Mouse (Mus musculus) embryonic fibroblast, embryonic 13.5 days (primary cell): ENCODE measurements around the gene Elmod1. TPM values are rescaled to one million over a fixed set of nuclear protein-coding genes. Genes with fewer than 3 reads are reported as not detected.

Source experiments
- H3K27ac ChIP-seq: 2 replicates; pipeline ENCODE4 v1.5.1; 2012; ENCODE audit warnings: low read length, control low read depth, inconsistent platforms; ENCODE audit not compliant: insufficient read depth
- H3K4me1 ChIP-seq: 2 replicates; pipeline ENCODE4 v1.6.1; 2011; ENCODE audit warnings: low read length; ENCODE audit not compliant: control insufficient read depth, insufficient read depth
- H3K4me3 ChIP-seq: 2 replicates; pipeline ENCODE4 v1.5.1; 2011; ENCODE audit warnings: mild to moderate bottlenecking, control low read depth, low read length; ENCODE audit not compliant: insufficient read depth
- CTCF ChIP-seq: IDR thresholded peaks from 2 replicates; pipeline ENCODE4 v1.5.1; 2011; ENCODE audit warnings: mild to moderate bottlenecking, control low read depth, low read length, moderate library complexity, borderline replicate concordance; ENCODE audit not compliant: insufficient read depth
- POLR2A ChIP-seq: IDR thresholded peaks from 2 replicates; pipeline ENCODE4 v1.6.1; 2011; ENCODE audit warnings: low read depth, mild to moderate bottlenecking, control low read depth, low read length, moderate library complexity
- polyA plus RNA-seq: library from polyadenylated mRNA; stranded (reverse); fragments of >200 nt; gene quantifications from 2 replicates; pipeline ENCODE4 v1.2.4, GENCODE M21; 2011; ENCODE audit warnings: low read depth; ENCODE audit not compliant: missing spikeins, insufficient read length

Gene Elmod1
- polyA plus RNA-seq, 1 experiment: not detected

DNA sequence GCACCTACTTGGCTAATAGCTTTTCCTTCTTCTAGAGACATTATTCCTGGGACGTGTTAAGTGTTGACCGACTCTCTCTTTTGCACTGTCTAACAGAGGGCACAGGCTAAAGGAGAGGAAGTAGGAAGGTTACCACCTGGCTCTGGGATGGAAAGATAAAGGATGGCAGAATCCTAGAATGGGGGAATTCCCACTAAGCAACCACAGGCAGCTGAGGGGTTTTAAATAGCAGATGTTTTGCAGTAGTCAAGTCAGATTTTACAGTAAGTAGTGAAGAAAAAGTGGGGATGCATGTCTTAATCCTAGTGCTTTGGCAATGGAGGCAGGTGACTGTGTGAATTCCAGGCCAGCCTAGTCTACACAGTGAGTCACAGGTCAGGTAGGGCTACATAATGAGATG, 64.3 kb downstream of the Elmod1 start:
- Histone ChIP-seq H3K4me3 (no peak overlapping the region), H3K4me1 (no peaks in the 10 kb centered on the region), H3K27ac (no peak overlapping the region)
- no peak for TF ChIP-seq POLR2A
- TF ChIP-seq CTCF: no peak

DNA sequence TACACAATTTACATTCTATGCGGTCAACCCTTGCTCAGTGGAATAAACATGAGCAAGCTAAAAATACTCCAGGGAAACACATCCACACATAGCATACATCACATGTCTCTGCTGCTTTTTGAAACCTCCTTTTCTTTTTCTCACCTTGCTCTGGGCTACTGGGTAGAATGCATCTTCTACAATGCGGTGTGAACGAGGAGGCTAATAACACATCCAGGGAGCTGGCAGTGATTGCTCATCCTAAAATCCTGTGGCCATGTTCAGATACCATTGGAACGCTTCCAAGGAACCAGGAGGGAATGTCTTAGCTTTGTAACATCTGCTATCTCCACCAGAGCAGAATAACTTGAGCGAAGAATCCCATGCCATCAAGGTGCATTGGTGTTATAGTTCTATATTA, 64.8 kb downstream of the Elmod1 start:
- Histone ChIP-seq H3K4me3 (no peak overlapping the region), H3K27ac (no peak overlapping the region), H3K4me1 (no peaks in the 10 kb centered on the region)
- TF ChIP-seq POLR2A (no peak), CTCF (no peak)

DNA sequence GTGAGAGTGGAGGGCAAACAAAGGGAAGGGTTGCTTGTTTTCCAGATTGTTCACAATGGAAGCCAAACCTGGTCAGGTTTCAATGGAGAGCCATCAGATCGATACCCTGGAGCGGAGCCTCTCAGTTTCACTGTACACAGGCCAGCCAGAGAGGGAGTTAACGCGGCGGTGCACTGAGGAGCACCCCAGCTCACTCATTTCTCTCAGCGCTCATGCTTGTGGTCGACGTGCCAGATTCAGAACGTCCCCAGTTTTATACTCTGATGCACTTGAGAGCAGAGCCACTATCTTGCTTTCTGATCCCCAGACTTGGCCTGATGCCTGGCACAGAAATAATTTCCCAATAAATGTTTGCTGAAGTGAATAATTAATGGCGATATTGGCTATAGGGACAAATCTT, 68.3 kb downstream of the Elmod1 start:
- TF ChIP-seq CTCF: no peak
- Histone ChIP-seq H3K4me3 (no peak overlapping the region), H3K27ac (no peak overlapping the region), H3K4me1 (no peaks in the 10 kb centered on the region)

DNA sequence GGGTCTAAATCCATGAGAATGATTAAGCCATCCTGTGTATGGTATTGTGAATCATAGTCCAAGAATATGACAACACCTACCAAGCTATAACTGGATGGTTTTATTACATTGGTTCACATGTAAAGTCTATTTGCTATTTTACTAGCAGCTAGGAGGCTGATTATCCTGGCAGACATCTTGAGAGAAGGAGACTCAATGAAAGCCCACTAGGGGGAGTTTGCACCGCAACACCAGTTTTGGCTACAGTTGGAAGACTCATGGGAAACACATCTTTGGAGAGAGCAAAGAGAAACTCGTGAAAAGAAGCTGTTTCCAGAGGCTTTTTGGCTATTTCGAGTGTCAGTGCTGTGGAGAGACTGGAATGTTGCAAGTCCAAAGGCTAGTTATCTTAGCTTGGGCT, 69.7 kb downstream of the Elmod1 start:
- Histone ChIP-seq H3K4me3 (no peak overlapping the region), H3K27ac (no peak overlapping the region)
- TF ChIP-seq CTCF (no peak), POLR2A (no peak)

DNA sequence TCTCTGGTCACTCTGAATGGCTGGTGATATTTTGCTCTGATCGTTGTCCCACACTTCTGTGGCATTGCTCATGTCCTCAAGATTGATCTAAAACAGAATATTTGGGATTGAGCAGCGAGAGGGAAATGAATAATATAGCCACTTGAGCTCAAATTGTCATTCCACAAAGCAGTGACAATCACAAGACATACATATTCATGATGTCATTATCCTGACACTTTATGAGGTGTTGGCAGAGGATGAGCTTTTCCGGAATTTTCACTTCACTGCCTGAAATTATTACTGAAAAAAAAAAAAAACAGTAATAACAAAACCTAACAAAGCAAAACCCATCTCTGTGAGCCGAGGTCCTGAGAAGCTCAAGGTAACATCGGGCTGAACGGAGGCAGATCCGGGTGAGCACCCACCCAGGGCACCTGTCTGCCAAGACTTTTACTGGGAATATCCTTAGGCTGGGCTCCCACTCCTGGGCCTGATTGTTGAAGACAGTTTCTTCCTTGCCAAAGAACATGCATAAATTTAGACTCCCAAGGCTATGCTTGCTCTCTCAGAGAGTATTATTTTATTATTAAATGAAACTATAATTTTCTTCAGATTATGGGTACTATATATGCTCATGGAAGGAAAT, 71.8 kb downstream of the Elmod1 start:
- H3K4me1 ChIP-seq: no peaks in the 10 kb centered on the region
- no peak overlapping the region for H3K4me3 ChIP-seq
- no peak for TF ChIP-seq CTCF
- no peak for TF ChIP-seq POLR2A
- H3K27ac ChIP-seq: no peak overlapping the region

More for the DNA sequence above, 69.7 kb downstream of the Elmod1 start:
- no peaks in the 10 kb centered on the region for H3K4me1 ChIP-seq

DNA sequence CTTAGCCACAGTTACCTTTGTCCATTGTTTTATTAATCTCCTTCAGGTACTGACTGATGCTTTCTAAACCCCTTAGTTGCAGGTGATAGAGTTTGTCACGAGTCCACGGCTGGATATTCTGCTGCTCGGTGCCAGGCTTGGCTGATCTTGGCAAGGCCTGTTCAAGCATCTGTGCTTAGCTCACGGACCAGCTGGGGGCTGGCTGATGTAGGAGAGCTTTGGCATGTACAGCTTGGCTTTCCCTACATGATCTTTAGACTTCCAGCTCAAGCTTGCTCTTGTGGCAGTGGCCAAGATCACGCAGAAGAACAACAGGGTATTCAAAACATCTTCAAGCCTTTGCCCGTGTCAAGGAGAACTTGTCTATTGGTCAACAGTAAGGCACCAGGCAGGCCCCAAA, 75.3 kb downstream of the Elmod1 start:
- Histone ChIP-seq H3K27ac (no peak overlapping the region), H3K4me3 (no peak overlapping the region), H3K4me1 (no peaks in the 10 kb centered on the region)
- TF ChIP-seq CTCF (no peak), POLR2A (no peak)

DNA sequence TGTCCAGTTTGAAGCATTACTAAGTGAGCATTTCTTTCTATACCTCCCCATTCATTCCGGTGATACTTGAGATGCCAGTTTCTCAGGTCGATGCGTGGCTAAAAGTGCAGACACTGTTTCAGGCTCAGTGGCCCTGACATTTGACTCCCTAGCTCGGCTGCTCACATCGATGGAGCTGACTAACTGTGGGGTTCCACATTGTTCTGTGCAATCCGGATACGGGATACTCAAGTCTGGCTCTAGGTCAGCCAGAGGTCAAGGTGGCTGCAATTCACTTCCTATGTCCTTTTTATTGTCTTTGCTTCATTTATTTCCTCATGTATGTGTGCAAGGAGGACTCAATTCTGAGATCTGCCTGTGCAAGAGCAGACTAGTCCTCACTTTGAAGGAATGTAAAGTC, 79.3 kb downstream of the Elmod1 start:
- TF ChIP-seq POLR2A (no peak), CTCF (no peak)
- no peak overlapping the region for H3K27ac ChIP-seq
- H3K4me3 ChIP-seq: no peak overlapping the region
- H3K4me1 ChIP-seq: no peaks in the 10 kb centered on the region

DNA sequence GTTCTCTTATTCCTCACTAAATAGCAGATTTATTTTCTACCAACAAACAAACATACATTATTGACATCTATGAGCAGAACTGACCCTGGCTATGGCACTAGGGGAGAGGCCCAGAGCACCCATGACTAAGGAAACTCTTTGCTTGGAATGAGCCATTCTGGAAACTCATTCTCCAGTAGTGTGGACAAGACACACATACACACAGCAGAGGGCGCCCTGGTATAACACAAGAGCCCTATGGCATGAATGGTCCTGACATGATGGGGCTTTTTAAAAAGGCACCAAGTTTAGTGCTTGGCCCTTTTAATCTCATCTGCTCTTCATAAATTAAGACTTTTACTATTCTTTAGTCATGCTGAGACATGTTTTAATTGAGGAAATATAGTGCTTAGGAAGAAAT, 85.0 kb downstream of the Elmod1 start:
- H3K4me3 ChIP-seq: no peak overlapping the region
- no peak overlapping the region for H3K27ac ChIP-seq
- no peaks in the 10 kb centered on the region for H3K4me1 ChIP-seq
- no peak for TF ChIP-seq POLR2A
- no peak; the same call in 1 of the 2 replicates for TF ChIP-seq CTCF

DNA sequence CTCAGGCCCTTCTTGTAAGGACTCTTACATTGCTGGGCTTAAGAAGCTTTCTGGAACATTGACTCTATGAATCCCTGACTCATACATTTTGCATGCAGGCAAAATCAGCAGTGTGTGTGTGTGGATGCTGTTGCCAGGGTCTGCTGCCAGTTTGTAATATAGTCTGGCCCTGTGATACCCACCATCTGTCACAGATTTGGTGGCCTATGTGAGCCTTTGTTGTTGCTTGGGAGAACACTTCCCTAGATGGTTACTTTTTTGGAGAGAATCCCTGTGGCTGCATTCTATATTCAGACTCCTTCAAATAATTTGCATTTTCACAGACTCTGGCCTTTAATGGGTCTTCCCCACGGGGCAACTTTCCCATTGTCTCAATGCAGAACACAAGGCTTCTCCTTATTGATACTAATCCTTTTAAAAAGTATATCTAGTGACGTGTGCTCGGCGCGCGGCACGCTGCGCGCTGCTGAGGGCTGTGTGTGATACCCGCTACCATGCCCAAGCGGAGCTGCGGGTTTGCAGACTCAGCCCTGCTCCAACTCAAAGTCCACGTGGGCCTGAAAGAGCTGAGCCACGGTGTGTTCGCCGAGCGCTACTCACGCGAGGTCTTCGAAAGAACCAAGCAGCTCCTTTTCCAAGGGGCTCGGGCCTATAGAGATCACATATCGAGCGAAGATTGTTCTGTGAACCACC, 91.4 kb downstream of the Elmod1 start:
- no peak overlapping the region for H3K27ac ChIP-seq
- H3K4me1 ChIP-seq: no peaks in the 10 kb centered on the region
- H3K4me3 ChIP-seq: no peak overlapping the region
- no peak for TF ChIP-seq CTCF
- TF ChIP-seq POLR2A: no peak

DNA sequence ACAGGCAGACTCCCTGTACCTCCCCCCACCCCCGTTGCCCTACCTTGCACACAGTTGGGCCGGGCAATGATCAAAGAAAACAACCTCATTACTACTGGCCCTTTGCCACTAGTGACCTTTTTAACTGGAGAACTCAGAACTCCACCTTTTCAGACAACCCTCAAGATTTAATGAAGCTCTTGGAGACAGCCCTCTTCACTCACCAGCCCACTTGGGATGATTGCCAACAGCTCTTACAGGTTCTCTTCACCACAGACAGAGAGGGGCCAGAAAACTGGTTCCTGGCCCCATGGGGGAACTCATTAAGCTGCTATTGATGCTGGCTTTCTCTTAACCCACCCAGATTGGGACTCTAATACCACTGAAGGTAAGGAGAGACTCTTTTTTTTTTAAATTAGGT, 97.7 kb downstream of the Elmod1 start:
- H3K4me3 ChIP-seq: no peak overlapping the region
- no peak overlapping the region for H3K27ac ChIP-seq
- H3K4me1 ChIP-seq: no peaks in the 10 kb centered on the region
- TF ChIP-seq CTCF: no peak
- TF ChIP-seq POLR2A: no peak
